Mouse (Mus musculus): ENCODE data around the gene Fosl2.

Gene Fosl2

GRCm38 (mm10) chr5:32135336-32136206, at the start of gene Fosl2:
TSS of gene Fosl2 (plus strand) at chr5:32135801.
- DNase-seq (ENCODE audit: low read depth, low spot score) = peak; percentile 96

GRCm38 (mm10) chr5:32085971-32086370, 49.6 kb upstream of the Fosl2 start:
- no peak for DNase-seq (ENCODE audit: low read depth, low spot score)

GRCm38 (mm10) chr5:32086526-32087090, 49.0 kb upstream of the Fosl2 start:
- no peak for DNase-seq (ENCODE audit: low read depth, low spot score)

DNA sequence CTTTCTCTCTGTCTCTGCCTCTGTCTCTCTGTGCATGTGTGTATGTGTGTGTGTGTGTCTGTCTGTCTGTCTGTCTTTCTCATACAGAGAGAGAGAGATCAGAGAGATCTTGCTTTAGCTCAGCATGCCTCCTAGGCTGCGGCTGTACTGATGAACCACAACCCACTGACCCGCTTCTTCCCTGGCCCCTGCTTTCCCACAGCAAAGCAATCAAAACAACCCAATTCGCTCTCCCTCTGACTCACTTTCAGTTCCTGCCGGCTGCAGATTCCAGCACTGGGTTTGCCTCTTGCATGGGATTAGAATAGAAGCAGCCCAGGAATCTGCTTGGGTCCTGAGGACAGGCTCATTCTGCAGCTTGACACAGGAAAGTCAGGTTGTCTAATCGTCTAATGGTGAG, 46.1 kb upstream of the Fosl2 start:
- DNase-seq (ENCODE audit: low read depth, low spot score) = no peak

GRCm38 (mm10) chr5:32092281-32092680, 43.3 kb upstream of the Fosl2 start:
- DNase-seq (ENCODE audit: low read depth, low spot score) = no peak

DNA sequence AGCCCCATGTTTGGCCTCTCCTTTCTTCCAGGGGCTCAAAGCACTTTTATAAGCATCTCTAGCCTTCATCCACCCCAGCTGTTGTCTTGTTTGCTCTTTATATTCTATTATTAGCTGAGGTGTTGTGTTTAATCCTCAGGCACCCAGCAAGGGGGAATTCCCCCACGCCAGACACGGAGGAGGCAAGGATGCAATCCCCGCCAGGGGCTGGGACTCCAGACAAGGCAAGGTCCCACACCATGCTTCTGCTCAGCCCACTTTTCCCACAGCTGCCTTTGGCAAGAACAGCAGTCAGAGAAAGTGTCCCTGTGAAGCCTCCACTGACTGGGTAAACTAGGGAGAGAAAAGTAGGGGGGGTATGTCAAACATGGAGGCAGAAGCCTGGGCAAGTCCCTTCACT, 36.9 kb upstream of the Fosl2 start:
- no peak for DNase-seq (ENCODE audit: low read depth, low spot score)

DNA sequence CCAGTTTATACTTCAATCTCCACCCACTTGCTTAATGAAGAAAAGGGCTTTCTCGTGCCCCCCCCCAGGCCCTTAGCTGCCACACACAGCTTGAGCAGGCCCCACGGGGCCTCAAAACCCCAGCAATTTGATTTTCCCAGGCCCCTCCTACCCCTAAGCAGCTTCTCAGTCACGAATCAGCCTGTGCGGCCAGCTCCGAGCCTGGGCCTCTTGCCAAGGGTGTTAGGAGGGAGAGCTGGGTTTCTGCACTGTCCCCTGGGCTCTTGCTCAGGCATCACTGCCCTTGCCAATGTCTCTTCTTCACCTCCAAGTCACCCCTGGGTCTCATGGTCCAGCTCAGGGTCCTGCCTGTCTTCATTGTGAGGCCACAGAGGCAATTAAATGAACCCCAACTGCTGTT, 33.1 kb upstream of the Fosl2 start:
- no peak for DNase-seq (ENCODE audit: low read depth, low spot score)

DNA sequence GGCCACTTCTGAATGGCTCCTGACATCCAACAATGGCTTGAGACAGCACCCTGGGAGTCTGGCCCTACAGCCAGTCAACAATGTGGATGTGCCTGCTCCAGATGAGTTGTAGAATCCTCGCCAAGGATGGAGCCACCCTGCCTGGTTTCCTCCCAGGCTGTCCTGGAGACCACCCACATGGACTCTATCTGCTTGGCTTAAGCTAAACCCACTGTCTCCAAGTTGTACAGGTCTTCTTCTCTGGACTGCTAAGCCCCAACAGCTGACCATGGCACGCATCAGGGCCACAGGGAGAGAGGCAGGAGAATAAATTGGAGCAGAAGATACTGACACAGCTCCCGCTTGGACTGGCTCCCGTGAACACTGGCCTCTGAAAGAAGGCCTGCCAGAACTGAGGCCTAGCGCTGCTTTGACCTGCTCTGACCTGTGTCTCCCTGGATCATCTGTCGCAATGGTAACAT, 32.6 kb upstream of the Fosl2 start:
- no peak for DNase-seq (ENCODE audit: low read depth, low spot score)

DNA sequence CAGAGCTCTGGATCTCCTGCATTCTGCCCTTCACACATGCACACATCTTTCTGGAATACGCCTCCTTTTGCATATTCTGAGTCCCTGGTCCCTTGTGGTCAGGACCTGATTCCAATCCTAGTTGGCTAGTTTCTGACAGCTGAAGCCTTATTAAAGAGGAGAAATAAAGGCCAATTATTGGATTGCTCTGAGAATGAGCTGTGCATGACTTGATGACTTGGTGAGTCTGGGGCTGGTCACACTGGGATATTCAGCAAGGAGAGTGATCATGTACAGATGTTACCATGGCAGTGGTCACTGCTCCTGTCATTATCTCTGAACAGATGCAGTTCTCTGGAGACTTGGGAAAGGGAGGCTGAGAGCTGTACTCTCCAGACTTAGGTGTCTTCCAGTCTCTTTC, 32.1 kb upstream of the Fosl2 start:
- no peak for DNase-seq (ENCODE audit: low read depth, low spot score)

GRCm38 (mm10) chr5:32104119-32104990, 31.2 kb upstream of the Fosl2 start:
- DNase-seq (ENCODE audit: low read depth, low spot score) = no peak

DNA sequence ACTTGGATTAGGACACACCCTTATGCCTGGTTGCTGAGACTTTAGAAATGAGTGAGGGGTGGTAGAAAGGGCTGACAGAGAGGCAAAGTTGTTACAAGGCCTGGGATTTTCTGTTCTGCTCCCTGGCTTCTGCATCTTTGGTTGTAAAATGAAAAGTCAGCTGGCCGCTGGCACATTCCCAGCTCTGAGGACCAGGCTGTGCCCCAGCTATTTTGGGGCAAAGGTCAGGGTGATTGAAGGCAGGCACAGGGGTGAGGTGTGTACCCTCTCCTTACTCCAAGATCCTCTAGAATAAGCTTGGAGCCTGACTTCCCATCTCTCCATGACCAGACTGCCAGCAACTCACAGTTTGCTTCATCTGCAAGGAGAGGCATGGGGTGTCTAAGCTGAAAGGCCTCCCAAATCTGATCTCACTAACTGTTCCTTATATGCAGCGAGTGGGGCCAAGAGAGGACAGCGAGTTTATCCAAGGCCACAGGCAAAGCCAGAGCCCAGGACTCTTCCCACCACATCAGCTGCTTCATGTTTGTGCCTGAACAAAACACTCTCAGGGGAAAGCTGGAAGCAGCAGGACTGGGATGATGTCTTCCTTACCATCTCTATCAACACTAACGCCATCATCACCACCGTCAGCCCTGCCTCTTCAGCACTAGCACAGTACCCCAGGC, 29.0 kb upstream of the Fosl2 start:
- DNase-seq (ENCODE audit: low read depth, low spot score) = no peak

- no peak for DNase-seq (ENCODE audit: low read depth, low spot score)
Observed at GRCm38 (mm10) chr5:32110651-32111050, 24.9 kb upstream of the Fosl2 start.

DNA sequence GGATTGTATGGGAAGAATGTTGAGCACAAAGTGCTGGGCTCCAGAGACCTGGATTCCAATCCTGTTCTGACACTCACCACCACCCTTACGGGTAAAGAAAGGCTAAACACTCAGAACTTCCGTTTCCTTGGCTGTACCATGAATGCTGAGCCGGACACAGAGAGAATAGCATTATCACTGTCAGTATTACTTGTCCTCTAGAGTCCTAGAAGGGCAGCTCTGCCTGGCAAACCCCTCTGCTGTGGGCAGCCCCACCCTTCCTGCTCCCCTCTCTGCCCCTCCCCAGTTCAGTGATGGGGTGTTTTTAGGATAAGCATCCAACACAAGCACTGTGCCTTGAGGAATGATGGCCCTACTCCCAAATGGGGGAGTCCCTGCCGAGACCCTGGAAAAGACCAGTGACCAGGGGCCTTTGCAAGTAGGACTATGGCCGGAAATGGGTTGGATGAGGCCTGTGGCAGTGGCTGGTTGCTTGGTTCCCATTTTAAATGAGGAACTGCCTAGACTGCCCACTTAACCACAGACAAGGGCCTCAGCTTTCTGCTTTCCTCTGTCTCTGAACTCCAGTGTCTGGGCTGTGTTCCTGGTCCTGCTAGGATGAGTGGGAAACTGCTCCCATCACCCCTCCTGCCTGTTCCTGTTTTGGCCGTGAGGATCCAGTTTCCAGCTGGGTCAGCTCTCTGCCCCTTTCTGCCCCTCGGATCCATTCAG, 23.2 kb upstream of the Fosl2 start:
- no peak for DNase-seq (ENCODE audit: low read depth, low spot score)

DNA sequence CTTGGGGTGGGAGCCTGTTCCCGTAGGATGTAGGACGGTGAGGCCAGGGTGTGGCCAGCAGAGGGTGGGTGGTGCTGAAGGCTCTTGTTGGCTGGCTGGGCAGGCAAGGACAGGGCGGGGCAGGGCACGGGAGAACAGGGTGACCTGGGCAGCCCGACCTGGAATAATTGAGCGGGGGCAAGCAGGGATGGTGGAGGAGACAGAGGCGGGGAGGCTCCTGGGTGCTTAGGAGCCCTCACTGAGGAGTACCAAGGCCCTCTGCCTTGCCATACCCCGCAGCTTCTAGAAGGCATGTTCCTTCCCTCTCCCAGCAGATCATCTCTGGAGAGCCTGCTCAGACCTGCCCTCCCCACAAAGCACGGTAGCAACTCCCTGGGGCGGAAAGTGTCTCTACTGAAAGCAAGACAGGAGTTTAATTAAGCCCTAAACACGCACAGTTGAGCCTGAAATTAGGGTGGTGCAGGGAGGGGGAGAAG, 14.7 kb upstream of the Fosl2 start:
- no peak for DNase-seq (ENCODE audit: low read depth, low spot score)

DNA sequence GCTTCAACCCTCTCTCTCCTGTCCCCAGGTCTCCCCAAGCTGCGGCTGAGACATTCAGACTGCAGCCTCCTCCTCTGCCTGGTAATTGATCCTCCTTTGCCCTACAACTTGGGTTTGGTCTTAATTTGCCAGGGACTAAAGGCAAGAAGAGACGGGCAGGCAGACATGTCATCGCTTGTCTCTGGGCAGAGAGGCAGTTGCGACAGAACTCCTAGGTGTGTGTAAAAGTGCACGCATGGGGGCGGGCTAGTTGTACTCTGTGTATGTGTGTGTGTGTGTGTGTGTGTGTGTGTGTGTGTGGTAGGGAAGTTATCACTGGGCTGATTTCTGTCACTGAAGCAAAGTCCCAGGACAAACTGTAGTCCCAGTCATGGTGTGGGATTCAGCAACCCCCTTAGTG, 13.7 kb upstream of the Fosl2 start:
- DNase-seq (ENCODE audit: low read depth, low spot score) = no peak

- no peak for DNase-seq (ENCODE audit: low read depth, low spot score)
Observed at GRCm38 (mm10) chr5:32122363-32122762, 13.2 kb upstream of the Fosl2 start.

- no peak for DNase-seq (ENCODE audit: low read depth, low spot score)
Observed at GRCm38 (mm10) chr5:32124957-32125356, 10.6 kb upstream of the Fosl2 start.

- DNase-seq (ENCODE audit: low read depth, low spot score) = no peak
Observed at GRCm38 (mm10) chr5:32127226-32127625, 8.4 kb upstream of the Fosl2 start.

DNA sequence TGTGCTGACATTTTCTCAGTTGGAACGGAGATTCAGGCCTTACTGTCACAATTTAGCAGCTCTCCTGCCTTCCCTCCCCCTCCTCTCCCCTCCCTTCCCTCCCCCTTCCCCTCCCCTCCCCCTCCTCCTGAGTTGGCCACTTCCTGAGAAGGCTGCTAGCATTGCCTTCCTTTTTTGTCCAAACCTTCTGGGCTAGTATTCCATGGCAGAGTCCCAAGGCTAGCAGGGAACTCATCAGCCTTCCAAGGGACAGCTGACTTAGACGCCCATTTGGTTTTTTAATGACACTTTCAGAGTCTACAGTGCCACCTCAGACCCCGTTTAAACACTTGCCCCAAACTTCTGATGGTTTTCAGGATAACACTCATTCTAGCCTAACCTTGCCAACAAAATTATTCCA, 7.7 kb upstream of the Fosl2 start:
- no peak for DNase-seq (ENCODE audit: low read depth, low spot score)

- DNase-seq (ENCODE audit: low read depth, low spot score) = peak; percentile 73
Observed at GRCm38 (mm10) chr5:32132971-32133501, 2.6 kb upstream of the Fosl2 start.
